Mouse (Mus musculus) CH12.LX (cell line): ENCODE data around the gene 1600014C23Rik. TPM values are rescaled to one million over a fixed set of nuclear protein-coding genes. Genes with fewer than 3 reads are reported as not detected.

Experiments
- DNase-seq: peaks from one replicate; pipeline ENCODE4 v3.0.0-alpha.2; 2013; ENCODE audit errors: extremely low read depth
- H3K27ac ChIP-seq: 2 replicates; pipeline ENCODE4 v1.5.1; 2012; ENCODE audit warnings: low read depth, mild to moderate bottlenecking, control low read depth, moderate library complexity; ENCODE audit not compliant: insufficient read depth
- H3K27me3 ChIP-seq: replicated peaks from 2 replicates; pipeline ENCODE3; 2012; ENCODE audit warnings: inconsistent platforms
- H3K36me3 ChIP-seq, 2 experiments: replicated peaks in 1 of 2; 2 replicates each; pipeline versions ENCODE3 to v1.6.1; 2012; ENCODE audit warnings: inconsistent platforms in 1 of 2, low read length in 1 of 2, mild to moderate bottlenecking in 1 of 2, mixed read lengths in 1 of 2, moderate library complexity in 1 of 2; ENCODE audit not compliant: control insufficient read depth in 1 of 2, insufficient read depth in 1 of 2
- H3K4me1 ChIP-seq, 2 experiments: 2 replicates each; pipeline ENCODE4 v1.6.1; 2012; ENCODE audit warnings: inconsistent platforms in 1 of 2, moderate library complexity in 1 of 2; ENCODE audit not compliant: insufficient read depth in 2 of 2, control insufficient read depth in 1 of 2
- H3K4me2 ChIP-seq: 2 replicates; pipeline ENCODE4 v1.6.1; 2012; ENCODE audit warnings: low read depth, mild to moderate bottlenecking, control low read depth; ENCODE audit not compliant: poor library complexity, insufficient read depth, severe bottlenecking
- H3K4me3 ChIP-seq, 3 experiments: fragments of 150-350 bp in 1 of 3; sonication (generic) in 1 of 3; replicated peaks in 1 of 3; 2 replicates each; pipeline versions ENCODE3 to v1.5.1; 2011 to 2012; ENCODE audit warnings: low read depth in 2 of 3, low read length in 2 of 3, mild to moderate bottlenecking in 2 of 3, moderate library complexity in 2 of 3, control low read depth in 1 of 3, improper control_type of control experiment in 1 of 3, inconsistent platforms in 1 of 3, mixed read lengths in 1 of 3; ENCODE audit not compliant: poor library complexity in 1 of 3
- H3K79me2 ChIP-seq: replicated peaks from 2 replicates; pipeline ENCODE4 v1.6.1; 2012; ENCODE audit warnings: mild to moderate bottlenecking, moderate library complexity; ENCODE audit not compliant: control insufficient read depth, poor library complexity, insufficient read depth, severe bottlenecking; ENCODE audit errors: extremely low read depth
- H3K9ac ChIP-seq: 2 replicates; pipeline ENCODE4 v1.6.1; 2012; ENCODE audit warnings: low read depth, mild to moderate bottlenecking, control low read depth, moderate library complexity; ENCODE audit not compliant: insufficient read depth
- H3K9me3 ChIP-seq: replicated peaks from 2 replicates; pipeline ENCODE3; 2012; ENCODE audit warnings: low read length, inconsistent platforms, mixed read lengths
- BHLHE40 ChIP-seq: IDR thresholded peaks from 2 replicates; pipeline ENCODE4 v1.6.1; 2011; ENCODE audit warnings: mild to moderate bottlenecking, low read depth, low read length, improper control_type of control experiment
- CHD1 ChIP-seq: IDR thresholded peaks from 2 replicates; pipeline ENCODE4 v1.6.1; 2012; ENCODE audit warnings: low read depth, low read length, improper control_type of control experiment, inconsistent platforms
- CHD2 ChIP-seq: IDR thresholded peaks from 2 replicates; pipeline ENCODE4 v1.6.1; 2011; ENCODE audit warnings: low read length, improper control_type of control experiment
- E2F4 ChIP-seq: IDR thresholded peaks from 2 replicates; pipeline ENCODE4 v1.6.1; 2011; ENCODE audit warnings: low read depth, low read length, improper control_type of control experiment; ENCODE audit not compliant: insufficient replicate concordance
- ETS1 ChIP-seq: conservative IDR thresholded peaks from 2 replicates; pipeline ENCODE4 v1.6.1; 2012; ENCODE audit warnings: low read depth, mild to moderate bottlenecking, inconsistent platforms, low read length, improper control_type of control experiment, moderate library complexity
- IRF4 ChIP-seq: IDR thresholded peaks from 2 replicates; pipeline ENCODE4 v1.6.1; 2014; ENCODE audit warnings: low read depth, mild to moderate bottlenecking, inconsistent platforms, low read length, improper control_type of control experiment
- MEF2A ChIP-seq: IDR thresholded peaks from 2 replicates; pipeline ENCODE4 v1.6.1; 2014; ENCODE audit warnings: low read depth, mild to moderate bottlenecking, inconsistent platforms, low read length, improper control_type of control experiment, borderline replicate concordance
- MXI1 ChIP-seq: IDR thresholded peaks from 2 replicates; pipeline ENCODE4 v1.6.1; 2011; ENCODE audit warnings: mild to moderate bottlenecking, low read depth, low read length, improper control_type of control experiment
- NELFE ChIP-seq: IDR thresholded peaks from 2 replicates; pipeline ENCODE4 v1.6.1; 2011; ENCODE audit warnings: low read depth, low read length, improper control_type of control experiment
- POLR2AphosphoS2 ChIP-seq: IDR thresholded peaks from 2 replicates; pipeline ENCODE4 v1.6.1; 2011; ENCODE audit warnings: low read depth, low read length, improper control_type of control experiment
- RCOR1 ChIP-seq: conservative IDR thresholded peaks from 2 replicates; pipeline ENCODE4 v1.6.1; 2012; ENCODE audit warnings: low read depth, mild to moderate bottlenecking, inconsistent platforms, low read length, improper control_type of control experiment
- SMC3 ChIP-seq: IDR thresholded peaks from 2 replicates; pipeline ENCODE4 v1.6.1; 2011; ENCODE audit warnings: low read depth, low read length, improper control_type of control experiment
- TCF12 ChIP-seq: IDR thresholded peaks from 2 replicates; pipeline ENCODE4 v1.6.1; 2014; ENCODE audit warnings: low read depth, mild to moderate bottlenecking, inconsistent platforms, low read length, improper control_type of control experiment
- USF1 ChIP-seq: IDR thresholded peaks from 2 replicates; pipeline ENCODE4 v1.6.1; 2014; ENCODE audit warnings: low read depth, mild to moderate bottlenecking, inconsistent platforms, low read length, improper control_type of control experiment
- ZMIZ1 ChIP-seq: IDR thresholded peaks from 2 replicates; pipeline ENCODE4 v1.6.1; 2012; ENCODE audit warnings: low read depth, mild to moderate bottlenecking, inconsistent platforms, low read length, improper control_type of control experiment
- dilution Hi-C: fragments of 300-500 bp; cut with MboI; formaldehyde crosslinking; loops from 2 replicates; pipeline ENCODE4 v1.14.3; 2020; ENCODE audit warnings: low sequenced_read_pairs; ENCODE audit not compliant: extremely low pct_unique_long_range_greater_than_20kb, extremely low pct_ligation_motif_present
- in situ Hi-C: fragments of 300-500 bp; cut with MboI; formaldehyde crosslinking; loops from 3 replicates; pipeline ENCODE4 v1.14.3; 2019; ENCODE audit warnings: low sequenced_read_pairs, low pct_ligation_motif_present, low pct_unique_long_range_greater_than_20kb, mixed read lengths
- polyA plus RNA-seq: library from polyadenylated mRNA; unstranded; fragments of >175 nt; gene quantifications from 2 replicates; pipeline ENCODE4 v1.2.1, GENCODE M21; 2012; ENCODE audit warnings: low read depth; ENCODE audit not compliant: insufficient read length
- total RNA-seq, 2 experiments: library from RNA; depleted of rRNA; stranded (reverse); fragments of 300-350 nt in 1 of 2; fragments of >200 nt in 1 of 2; gene quantifications; 2 replicates each; pipeline ENCODE4 v1.2.3; 2012 to 2014

The 1600014C23Rik gene
- total and polyA plus RNA-seq, 3 experiments = 0.38 TPM; not detected in 2

GRCm38 (mm10) chr17:45710407-45710806, 23.2 kb downstream of the 1600014C23Rik start:
- Histone ChIP-seq H3K4me3 (no peak overlapping the region), H3K9ac (no peak overlapping the region), H3K36me3 (no peaks in the 10 kb centered on the region), H3K79me2 (no peaks in the 10 kb centered on the region), H3K9me3 (peaks cover 2% of the 10 kb centered on the region), H3K27ac (no peak overlapping the region), H3K4me1 (peaks cover 19 to 43% of the 10 kb centered on the region in 2 experiments), H3K4me2 (no peak overlapping the region), H3K27me3 (no peaks in the 10 kb centered on the region)
- in situ Hi-C loops = no loop called here
- TF ChIP-seq TCF12 = no peak
- TF ChIP-seq CHD1 = no peak
- TF ChIP-seq POLR2AphosphoS2 = no peak
- TF ChIP-seq MXI1 = no peak
- TF ChIP-seq IRF4 = no peak
- TF ChIP-seq ZMIZ1 = no peak
- TF ChIP-seq BHLHE40 = no peak
- TF ChIP-seq NELFE = no peak
- no peak for TF ChIP-seq CHD2
- TF ChIP-seq E2F4 = no peak
- TF ChIP-seq RCOR1 = no peak
- TF ChIP-seq USF1 = no peak
- dilution Hi-C loops = no loop called here
- no peak for DNase-seq

GRCm38 (mm10) chr17:45709829-45710228, 23.8 kb downstream of the 1600014C23Rik start:
- H3K9me3 ChIP-seq = peaks cover 2% of the 10 kb centered on the region
- H3K4me1 ChIP-seq = peaks cover 19 to 43% of the 10 kb centered on the region in 2 experiments
- no peak overlapping the region for H3K4me2 ChIP-seq
- no peaks in the 10 kb centered on the region for H3K36me3 ChIP-seq
- H3K9ac ChIP-seq = no peak overlapping the region
- in situ Hi-C loops (no loop called here), dilution Hi-C loops (no loop called here)
- H3K4me3 ChIP-seq = no peak overlapping the region
- H3K27ac ChIP-seq = no peak overlapping the region
- H3K79me2 ChIP-seq = no peaks in the 10 kb centered on the region
- TF ChIP-seq TCF12 (peak; percentile 56; the same call in 1 of the 2 replicates), BHLHE40 (peak; percentile 57), ETS1 (peak; percentile 82), MEF2A (peak; percentile 81; the same call in 1 of the 2 replicates), SMC3 (no peak), IRF4 (peak; percentile 61; the same call in 1 of the 2 replicates)
- H3K27me3 ChIP-seq = no peaks in the 10 kb centered on the region
- DNase-seq = peak; percentile 61
